Mouse (Mus musculus): ENCODE data around the gene Shmt1.

DNA sequence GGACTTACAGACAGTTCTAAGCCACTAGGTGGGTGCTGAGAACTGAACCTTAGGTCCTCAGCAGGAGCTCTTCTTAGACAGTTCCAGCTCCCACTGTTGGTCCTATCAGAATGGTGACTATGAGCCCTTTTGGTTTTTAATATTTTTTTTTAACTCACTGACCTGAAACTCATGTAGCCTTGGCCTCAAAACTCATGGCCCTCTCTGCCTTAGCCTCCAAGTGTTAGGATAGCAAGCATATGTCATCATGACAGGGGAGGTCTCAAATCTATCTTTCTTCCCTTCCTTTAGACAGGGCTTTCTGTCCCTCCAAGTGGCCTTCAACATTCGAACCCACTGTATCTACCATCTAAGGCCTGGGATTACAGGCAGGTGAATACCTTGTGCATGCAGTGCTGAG is 10.6 kb downstream of the Shmt1 start:
- TF ChIP-seq CTCF (IDR thresholded peaks at IDR 0.05; ENCODE audit: borderline replicate concordance, extremely low read depth, insufficient read depth, insufficient read length), result no peak
- TF ChIP-seq POLR2A (IDR thresholded peaks at IDR 0.05; ENCODE audit: borderline replicate concordance, extremely low read depth, insufficient read depth, insufficient read length, poor library complexity, severe bottlenecking), result no peak
